Mouse (Mus musculus) cortical plate, adult 2 months (tissue): ENCODE measurements around the gene Krtap4-7.
"Not testable (repeated sequence)": the region's sequence is repeated elsewhere in the genome, so short reads cannot be mapped to it uniquely, and the experiment has no call there.

ENCODE experiments used
- CTCF ChIP-seq: fragments of 200-500 bp; IDR thresholded peaks from 2 replicates; pipeline ENCODE4 v1.5.1; 2011; ENCODE audit warnings: mild to moderate bottlenecking, control low read depth, low read length; ENCODE audit not compliant: insufficient read depth; ENCODE audit errors: extremely low read depth
- POLR2A ChIP-seq: fragments of 200-500 bp; IDR thresholded peaks from 2 replicates; pipeline ENCODE4 v1.6.1; 2011; ENCODE audit warnings: mild to moderate bottlenecking, low read length, control low read depth; ENCODE audit not compliant: insufficient read depth; ENCODE audit errors: extremely low read depth

- not testable (repeated sequence) for TF ChIP-seq POLR2A, CTCF
Measured at GRCm38 (mm10) chr11:99658467-99659010, 14.7 kb upstream of the Krtap4-7 start, which contains the start of gene Gm11563.
